Mouse (Mus musculus) liver, embryonic 13.5 days (tissue): ENCODE results near the gene Canx. TPM values are rescaled to one million over a fixed set of nuclear protein-coding genes. Genes with fewer than 3 reads are reported as not detected.

Experiments used
- ATAC-seq: fragments of 200-750 bp; cut with Nextera tagmentation; 2 replicates; pipeline ENCODE4 v1.8.0; 2017; ENCODE audit warnings: low read depth, mild to moderate bottlenecking, moderate number of reproducible peaks, moderate library complexity
- DNase-seq: peaks from one replicate; pipeline ENCODE4 v3.0.0; 2022
- H3K27ac ChIP-seq: fragments of 300-500 bp; sonication (generic); 2 replicates; pipeline ENCODE4 v1.5.1; 2015; ENCODE audit warnings: moderate library complexity, mild to moderate bottlenecking, inconsistent platforms
- H3K27me3 ChIP-seq: fragments of 300-500 bp; sonication (generic); 2 replicates; pipeline ENCODE4 v1.6.1; 2015; ENCODE audit warnings: mild to moderate bottlenecking, inconsistent platforms
- H3K36me3 ChIP-seq: fragments of 300-500 bp; sonication (generic); 2 replicates; pipeline ENCODE4 v1.6.1; 2015; ENCODE audit warnings: mild to moderate bottlenecking, inconsistent platforms
- H3K4me1 ChIP-seq: fragments of 300-500 bp; sonication (generic); replicated peaks from 2 replicates; pipeline ENCODE4 v1.6.1; 2015; ENCODE audit warnings: inconsistent platforms
- H3K4me2 ChIP-seq: fragments of 300-500 bp; sonication (generic); 2 replicates; pipeline ENCODE4 v1.6.1; 2015; ENCODE audit warnings: inconsistent platforms, mild to moderate bottlenecking, moderate library complexity
- H3K4me3 ChIP-seq: fragments of 300-500 bp; sonication (generic); replicated peaks from 2 replicates; pipeline ENCODE4 v1.5.1; 2015; ENCODE audit warnings: mild to moderate bottlenecking, inconsistent platforms
- H3K9ac ChIP-seq: fragments of 300-500 bp; sonication (generic); 2 replicates; pipeline ENCODE4 v1.6.1; 2015; ENCODE audit warnings: mild to moderate bottlenecking, inconsistent platforms
- H3K9me3 ChIP-seq: fragments of 300-500 bp; sonication (generic); replicated peaks from 2 replicates; pipeline ENCODE4 v1.6.1; 2016; ENCODE audit warnings: inconsistent platforms
- whole genome bisulfite sequencing: fragments of 180-500 bp; shearing (Covaris S2); methylation state at CpG from one replicate; pipeline ENCODE4 v1.1.7; 2015; ENCODE audit not compliant: insufficient replicate concordance; 5-methylcytosine and 5-hydroxymethylcytosine counted together
- microRNA counts: library from miRNA; unstranded; fragments of <30 nt; microRNA quantifications from one replicate; lab custom pipeline; 2016
- microRNA-seq: library from miRNA; unstranded; fragments of <30 nt; microRNA quantifications from one replicate; pipeline ENCODE4, GENCODE M21; 2016
- polyA plus RNA-seq: library from polyadenylated mRNA; unstranded; fragments of >200 nt; fragmentation: Nextera tagmentation; extraction: Ambion mirVana; gene quantifications from 2 replicates; pipeline ENCODE4 v1.2.1, GENCODE M21; 2015

The Canx gene
- polyA plus RNA-seq, 1 experiment from 2014 or later: 213 TPM

DNA sequence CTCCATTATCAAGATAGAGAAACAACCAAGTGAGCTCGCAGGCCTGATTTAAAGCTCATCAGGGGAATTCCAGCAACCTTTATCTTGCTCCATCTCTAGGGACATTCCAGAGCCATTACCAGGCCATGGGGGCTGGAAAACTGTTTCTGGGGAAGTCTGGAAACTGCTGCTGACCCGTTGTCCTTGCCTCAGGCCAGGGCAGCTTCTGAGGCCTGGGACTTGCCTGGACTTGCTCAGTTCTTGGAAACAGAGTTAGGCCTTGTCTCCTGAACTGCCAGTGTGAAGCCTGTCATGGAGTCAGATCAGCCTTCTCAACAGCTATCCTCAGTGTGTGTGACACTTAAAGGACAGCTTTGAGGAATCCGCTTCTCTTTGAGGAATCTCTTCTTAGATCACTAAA lies 73.3 kb downstream of the Canx start:
- no peak overlapping the region for H3K4me2 ChIP-seq
- H3K4me1 ChIP-seq: no peaks in the 10 kb centered on the region
- no peak overlapping the region for H3K9ac ChIP-seq
- H3K4me3 ChIP-seq: no peak overlapping the region
- no peak overlapping the region for H3K27ac ChIP-seq
- 61% methylated on average over 3 of the region's 3 CpGs for WGBS
- ATAC-seq (no peak), DNase-seq (no peak)
- H3K9me3 ChIP-seq: no peaks in the 10 kb centered on the region
- peaks cover 11% of the 10 kb centered on the region for H3K36me3 ChIP-seq
- H3K27me3 ChIP-seq: no peaks in the 10 kb centered on the region

- DNase-seq (no peak), ATAC-seq (no peak)
- no peaks in the 10 kb centered on the region for H3K9me3 ChIP-seq
- no peaks in the 10 kb centered on the region for H3K4me1 ChIP-seq
- H3K27ac ChIP-seq: no peak overlapping the region
- no peaks in the 10 kb centered on the region for H3K27me3 ChIP-seq
- WGBS: 69% methylated on average over 7 of the region's 7 CpGs
- H3K36me3 ChIP-seq: no peaks in the 10 kb centered on the region
- H3K4me2 ChIP-seq: no peak overlapping the region
- H3K9ac ChIP-seq: no peak overlapping the region
- H3K4me3 ChIP-seq: no peak overlapping the region
These were observed 76.9 kb downstream of the Canx start for GRCm38 (mm10) chr11:50248473-50249171.

DNA sequence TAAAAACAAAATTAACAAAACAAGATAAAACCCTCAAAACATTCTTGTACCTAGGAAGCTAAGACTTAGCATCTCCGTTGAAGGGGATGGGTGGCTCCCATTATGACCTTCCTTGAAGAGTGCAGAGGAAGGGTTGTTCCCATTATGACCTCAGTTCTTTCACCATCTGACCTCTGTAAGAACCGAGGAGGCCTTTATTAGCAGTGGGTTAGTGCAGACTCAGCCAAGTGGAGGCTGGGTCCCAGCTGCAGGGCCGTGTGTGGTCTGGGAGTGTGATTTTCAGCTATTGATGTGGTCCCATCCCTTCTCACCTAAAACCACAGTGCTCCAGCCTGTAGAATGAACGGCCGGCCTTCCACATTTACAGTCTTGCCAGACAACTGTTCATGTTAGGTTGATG lies 80.2 kb downstream of the Canx start:
- Histone ChIP-seq H3K27me3 (no peaks in the 10 kb centered on the region), H3K4me1 (peaks cover 8% of the 10 kb centered on the region; the same call in 1 of the 2 replicates), H3K9me3 (no peaks in the 10 kb centered on the region), H3K4me2 (no peak overlapping the region), H3K27ac (no peak overlapping the region), H3K9ac (no peak overlapping the region), H3K4me3 (no peak overlapping the region), H3K36me3 (no peaks in the 10 kb centered on the region)
- 58% methylated on average over 5 of the region's 5 CpGs for WGBS
- DNase-seq (no peak), ATAC-seq (no peak)

MicroRNA genes within 50 kb of the gene (microRNA counts, 519-probe panel; counts per million panel counts)
- 4,635 counts per million, percentile 44 among the panel's probes with 10 or more counts for microRNA mmu-miR-804 (lab: Ali Mortazavi, UCI)

Small RNAs within 50 kb of the gene (microRNA-seq; reads per million reads assigned to microRNA genes)
- not detected for gene Mir804

Other genes with a start within 250 kb of the Canx start
- gene Tbc1d9b, start 194.3 kb downstream of the Canx start, polyA plus RNA-seq: 10.9 and 13.7 TPM in 2 replicates
- gene Mrnip, start 151.2 kb downstream of the Canx start, polyA plus RNA-seq: 8.1 and 8.5 TPM in 2 replicates
- 132 and 133 TPM in 2 replicates for gene Sqstm1, start 114.8 kb downstream of the Canx start, polyA plus RNA-seq
- 11.4 and 12.1 TPM in 2 replicates for gene Mgat4b, start 114.8 kb downstream of the Canx start, polyA plus RNA-seq
- 0.49 and 0.99 TPM in 2 replicates for gene Ltc4s, start 87.1 kb downstream of the Canx start, polyA plus RNA-seq
- 1.2 and 1.4 TPM in 2 replicates for gene Maml1, start 33.4 kb downstream of the Canx start, polyA plus RNA-seq
- not detected in 2 replicates for gene Cby3, start 28.8 kb upstream of the Canx start, polyA plus RNA-seq
- gene Hnrnph1, start 51.3 kb upstream of the Canx start, polyA plus RNA-seq: 124 and 144 TPM in 2 replicates
- gene Rufy1, start 105.5 kb upstream of the Canx start, polyA plus RNA-seq: 8.2 and 9.8 TPM in 2 replicates